Mouse (Mus musculus) cerebellum, adult 2 months (tissue): Measurements from ENCODE around the gene Mapk9. TPM values are rescaled to one million over a fixed set of nuclear protein-coding genes. Genes with fewer than 3 reads are reported as not detected.
A peak's percentile ranks its signal among the peaks of the same experiment; 100 is the strongest.
"Not testable (repeated sequence)": the region's sequence is repeated elsewhere in the genome, so short reads cannot be mapped to it uniquely, and the experiment has no call there.

Experiments used
- DNase-seq, 2 experiments: peaks; one replicate each; pipeline ENCODE4 v3.0.0; 2021
- H3K27ac ChIP-seq: fragments of 200-500 bp; 2 replicates; pipeline ENCODE4 v1.5.1; 2012; ENCODE audit warnings: low read length, control low read depth, inconsistent platforms; ENCODE audit not compliant: insufficient read depth
- H3K27me3 ChIP-seq: fragments of 200-500 bp; 2 replicates; pipeline ENCODE4 v1.6.1; 2012; ENCODE audit warnings: inconsistent platforms, mild to moderate bottlenecking, low read length, moderate library complexity; ENCODE audit not compliant: control insufficient read depth, insufficient read depth
- H3K4me1 ChIP-seq: fragments of 200-500 bp; 2 replicates; pipeline ENCODE4 v1.6.1; 2011; ENCODE audit warnings: low read length; ENCODE audit not compliant: control insufficient read depth, insufficient read depth
- H3K4me3 ChIP-seq: fragments of 200-500 bp; replicated peaks from 2 replicates; pipeline ENCODE3; 2011; ENCODE audit warnings: mild to moderate bottlenecking, low read depth, low read length, control low read depth; ENCODE audit not compliant: insufficient read depth
- CTCF ChIP-seq: fragments of 200-500 bp; IDR thresholded peaks from 2 replicates; pipeline ENCODE4 v1.5.1; 2011; ENCODE audit warnings: low read depth, mild to moderate bottlenecking, control low read depth, low read length, moderate library complexity, borderline replicate concordance; ENCODE audit not compliant: insufficient read depth
- POLR2A ChIP-seq: fragments of 200-500 bp; IDR thresholded peaks from 2 replicates; pipeline ENCODE4 v1.6.1; 2011; ENCODE audit warnings: low read length, control low read depth, borderline replicate concordance; ENCODE audit not compliant: insufficient read depth
- WGBS: fragments of 180-500 bp; shearing (Covaris S2); methylation state at CpG from one replicate; pipeline ENCODE4 v1.1.7; 2018; 5-methylcytosine and 5-hydroxymethylcytosine counted together
- polyA plus RNA-seq: library from polyadenylated mRNA; depleted of rRNA; stranded (reverse); fragments of >200 nt; gene quantifications from 2 replicates; pipeline ENCODE4 v1.2.3, GENCODE M21; 2012; rRNA removed

The Mapk9 gene
- 146 and 147 TPM in 2 replicates for polyA plus RNA-seq

- Histone ChIP-seq H3K27ac (peak within 1 kb of the TSS; percentile 72), H3K27me3 (no peaks in the 10 kb centered on the region), H3K4me1 (peaks cover 7% of the 10 kb centered on the region; the same call in 1 of the 2 replicates), H3K4me3 (peak within 1 kb of the TSS; percentile 96)
- DNase-seq: peak; percentile 97 to 98
- under 1% methylated on average over 59 of the region's 68 CpGs for WGBS
- TF ChIP-seq POLR2A (peak; percentile 61; the same call in 1 of the 2 replicates), CTCF (peak; percentile 68)
These were observed at the start of gene Mapk9 for GRCm38 (mm10) chr11:49846401-49847070. Mapk9 (plus strand) TSS chr11:49846751.

GRCm38 (mm10) chr11:49798931-49799330 lies 47.6 kb upstream of the Mapk9 start:
- DNase-seq: no peak
- Histone ChIP-seq H3K4me1 (no peaks in the 10 kb centered on the region; the same call in none of the 2 replicates), H3K4me3 (no peak overlapping the region), H3K27ac (no peak overlapping the region), H3K27me3 (no peaks in the 10 kb centered on the region; the same call in 1 of the 2 replicates)
- 87% methylated on average over 6 of the region's 6 CpGs for WGBS
- no peak for TF ChIP-seq POLR2A
- TF ChIP-seq CTCF: no peak

GRCm38 (mm10) chr11:49801516-49801915 lies 45.0 kb upstream of the Mapk9 start:
- H3K4me3 ChIP-seq: no peak overlapping the region
- H3K27me3 ChIP-seq: no peaks in the 10 kb centered on the region; the same call in 1 of the 2 replicates
- TF ChIP-seq CTCF: no peak
- TF ChIP-seq POLR2A: no peak
- 16% methylated on average over 4 of the region's 4 CpGs for WGBS
- no peak overlapping the region for H3K27ac ChIP-seq
- H3K4me1 ChIP-seq: no peaks in the 10 kb centered on the region; the same call in none of the 2 replicates
- peak in 1 of 2 experiments; percentile 20 for DNase-seq

GRCm38 (mm10) chr11:49803801-49804200 lies 42.8 kb upstream of the Mapk9 start:
- H3K4me1 ChIP-seq: no peaks in the 10 kb centered on the region; the same call in none of the 2 replicates
- H3K27me3 ChIP-seq: no peaks in the 10 kb centered on the region; the same call in 1 of the 2 replicates
- H3K4me3 ChIP-seq: no peak overlapping the region
- WGBS: 98% methylated on average over 4 of the region's 4 CpGs
- DNase-seq: no peak
- TF ChIP-seq POLR2A (no peak), CTCF (no peak)
- no peak overlapping the region for H3K27ac ChIP-seq

- Histone ChIP-seq H3K27me3 (no peaks in the 10 kb centered on the region; the same call in 1 of the 2 replicates), H3K4me1 (no peaks in the 10 kb centered on the region; the same call in 1 of the 2 replicates), H3K27ac (no peak overlapping the region), H3K4me3 (no peak overlapping the region)
- no peak for TF ChIP-seq CTCF
- no peak for TF ChIP-seq POLR2A
- WGBS: 54% methylated on average over 3 of the region's 3 CpGs
- DNase-seq: no peak
These were observed 40.3 kb upstream of the Mapk9 start for GRCm38 (mm10) chr11:49806218-49806617.

GRCm38 (mm10) chr11:49808946-49809345 lies 37.6 kb upstream of the Mapk9 start:
- no peaks in the 10 kb centered on the region for H3K27me3 ChIP-seq
- no peak for DNase-seq
- TF ChIP-seq CTCF: no peak
- TF ChIP-seq POLR2A: no peak
- no peak overlapping the region for H3K27ac ChIP-seq
- H3K4me1 ChIP-seq: no peaks in the 10 kb centered on the region
- H3K4me3 ChIP-seq: no peak overlapping the region
- 89% methylated on average over 9 of the region's 9 CpGs for WGBS

- H3K4me3 ChIP-seq, H3K4me1 ChIP-seq, DNase-seq, H3K27me3 ChIP-seq, H3K27ac ChIP-seq: not testable (repeated sequence)
- WGBS: 84% methylated on average over 7 of the region's 7 CpGs
These were observed 35.9 kb upstream of the Mapk9 start for GRCm38 (mm10) chr11:49810696-49811095.

- DNase-seq: no peak
- 94% methylated on average over 8 of the region's 8 CpGs for WGBS
- Histone ChIP-seq H3K4me1 (no peaks in the 10 kb centered on the region), H3K27ac (no peak overlapping the region), H3K4me3 (no peak overlapping the region), H3K27me3 (no peaks in the 10 kb centered on the region)
- TF ChIP-seq CTCF: no peak
- no peak for TF ChIP-seq POLR2A
These were observed 35.4 kb upstream of the Mapk9 start for GRCm38 (mm10) chr11:49811099-49811541.
